Mouse (Mus musculus) hindbrain, embryonic 16.5 days (tissue): Measurements from ENCODE around the gene Tmem44. TPM values are rescaled to one million over a fixed set of nuclear protein-coding genes. Genes with fewer than 3 reads are reported as not detected.
A peak's percentile ranks its signal among the peaks of the same experiment; 100 is the strongest.

ENCODE experiments used
- ATAC-seq: fragments of 200-750 bp; cut with Nextera tagmentation; 2 replicates; pipeline ENCODE4 v1.8.0; 2017; ENCODE audit warnings: moderate TSS enrichment, moderate library complexity
- H3K27ac ChIP-seq: fragments of 300-500 bp; sonication (generic); 2 replicates; pipeline ENCODE4 v1.5.1; 2014; ENCODE audit warnings: low read depth, mild to moderate bottlenecking, control low read depth, low read length, moderate library complexity
- H3K27me3 ChIP-seq: fragments of 300-500 bp; sonication (generic); replicated peaks from 2 replicates; pipeline ENCODE4 v1.6.1; 2014; ENCODE audit warnings: low read length; ENCODE audit not compliant: control insufficient read depth, insufficient read depth
- H3K36me3 ChIP-seq: fragments of 300-500 bp; sonication (generic); 2 replicates; pipeline ENCODE4 v1.6.1; 2014; ENCODE audit warnings: mild to moderate bottlenecking, low read length, moderate library complexity, mixed read lengths; ENCODE audit not compliant: control insufficient read depth, insufficient read depth
- H3K4me1 ChIP-seq: fragments of 300-500 bp; sonication (generic); 2 replicates; pipeline ENCODE4 v1.6.1; 2014; ENCODE audit warnings: low read depth, low read length; ENCODE audit not compliant: control insufficient read depth, insufficient read depth
- H3K4me2 ChIP-seq: fragments of 300-500 bp; sonication (generic); 2 replicates; pipeline ENCODE4 v1.6.1; 2014; ENCODE audit warnings: mild to moderate bottlenecking, low read length, control low read depth, moderate library complexity
- H3K4me3 ChIP-seq: fragments of 300-500 bp; sonication (generic); 2 replicates; pipeline ENCODE4 v1.5.1; 2014; ENCODE audit warnings: mild to moderate bottlenecking, low read length, control low read depth, moderate library complexity
- H3K9ac ChIP-seq: fragments of 300-500 bp; sonication (generic); 2 replicates; pipeline ENCODE4 v1.6.1; 2014; ENCODE audit warnings: low read depth, mild to moderate bottlenecking, control low read depth, low read length, moderate library complexity
- H3K9me3 ChIP-seq: fragments of 300-500 bp; sonication (generic); 2 replicates; pipeline ENCODE4 v1.6.1; 2014; ENCODE audit warnings: mild to moderate bottlenecking, low read length, moderate library complexity; ENCODE audit not compliant: control insufficient read depth
- WGBS: fragments of 180-500 bp; shearing (Covaris S2); extraction: QIAGEN DNeasy Blood & Tissue Kit; methylation state at CpG from one replicate; pipeline ENCODE4 v1.1.7; 2014; 5-methylcytosine and 5-hydroxymethylcytosine counted together
- polyA plus RNA-seq: library from polyadenylated mRNA; unstranded; fragments of >200 nt; fragmentation: Nextera tagmentation; extraction: Ambion mirVana; gene quantifications from 2 replicates; pipeline ENCODE4 v1.2.1, GENCODE M21; 2015

Tmem44 gene
- polyA plus RNA-seq, 1 experiment from 2014 or later, result 67.5 TPM

- no peak overlapping the region for H3K4me3 ChIP-seq
- WGBS, result 71% methylated on average over 10 of the region's 10 CpGs
These were observed 43.5 kb downstream of the Tmem44 start for GRCm38 (mm10) chr16:30507120-30507519.

GRCm38 (mm10) chr16:30505311-30506031 lies 45.2 kb downstream of the Tmem44 start:
- no peak for ATAC-seq
- H3K36me3 ChIP-seq, result no peaks in the 10 kb centered on the region
- no peak overlapping the region for H3K4me2 ChIP-seq
- WGBS, result 66% methylated on average over 11 of the region's 11 CpGs
- H3K4me1 ChIP-seq, result peaks cover 3% of the 10 kb centered on the region
- no peak overlapping the region for H3K27ac ChIP-seq
- H3K27me3 ChIP-seq, result no peaks in the 10 kb centered on the region
- H3K4me3 ChIP-seq, result no peak overlapping the region
- H3K9me3 ChIP-seq, result no peaks in the 10 kb centered on the region
- no peak overlapping the region for H3K9ac ChIP-seq

More at GRCm38 (mm10) chr16:30507120-30507519, 43.5 kb downstream of the Tmem44 start:
- Histone ChIP-seq H3K27me3 (no peaks in the 10 kb centered on the region), H3K36me3 (no peaks in the 10 kb centered on the region), H3K4me2 (no peak overlapping the region), H3K4me1 (peaks cover 14% of the 10 kb centered on the region), H3K27ac (no peak overlapping the region), H3K9ac (0 out of 2 replicates have a peak overlapping the region, but pooled peaks have one; percentile 20), H3K9me3 (no peaks in the 10 kb centered on the region)
- no peak for ATAC-seq

- H3K4me1 ChIP-seq, result no peaks in the 10 kb centered on the region; the same call in 1 of the 2 replicates
- no peak for ATAC-seq
- 65% methylated on average over 4 of the region's 4 CpGs for WGBS
These were observed 45.8 kb downstream of the Tmem44 start for GRCm38 (mm10) chr16:30504856-30505255.

GRCm38 (mm10) chr16:30503958-30504357 lies 46.7 kb downstream of the Tmem44 start:
- Histone ChIP-seq H3K4me2 (no peak overlapping the region), H3K9me3 (no peaks in the 10 kb centered on the region), H3K4me1 (0 out of 2 replicates have a peak, but pooled peaks cover 3% of the 10 kb centered on the region), H3K36me3 (no peaks in the 10 kb centered on the region), H3K4me3 (no peak overlapping the region), H3K9ac (no peak overlapping the region), H3K27me3 (no peaks in the 10 kb centered on the region), H3K27ac (no peak overlapping the region)
- 0 out of 2 replicates have a peak, but pooled peaks have one; percentile 40 for ATAC-seq
- WGBS, result 20% methylated on average over 15 of the region's 15 CpGs

More at GRCm38 (mm10) chr16:30504856-30505255, 45.8 kb downstream of the Tmem44 start:
- no peak overlapping the region for H3K27ac ChIP-seq
- H3K9ac ChIP-seq, result no peak overlapping the region
- no peak overlapping the region for H3K4me2 ChIP-seq
- H3K4me3 ChIP-seq, result no peak overlapping the region
- H3K9me3 ChIP-seq, result no peaks in the 10 kb centered on the region
- H3K27me3 ChIP-seq, result no peaks in the 10 kb centered on the region
- H3K36me3 ChIP-seq, result no peaks in the 10 kb centered on the region

GRCm38 (mm10) chr16:30502221-30502891 lies 48.3 kb downstream of the Tmem44 start:
- 43% methylated on average over 25 of the region's 25 CpGs for WGBS
- Histone ChIP-seq H3K27ac (no peak overlapping the region), H3K4me3 (no peak overlapping the region), H3K36me3 (no peaks in the 10 kb centered on the region), H3K9me3 (no peaks in the 10 kb centered on the region), H3K27me3 (no peaks in the 10 kb centered on the region), H3K4me2 (peak overlapping the region; percentile 28), H3K4me1 (0 out of 2 replicates have a peak, but pooled peaks cover 3% of the 10 kb centered on the region), H3K9ac (no peak overlapping the region)
- no peak for ATAC-seq

- no peak overlapping the region for H3K4me3 ChIP-seq
- H3K9me3 ChIP-seq, result no peaks in the 10 kb centered on the region
- H3K4me1 ChIP-seq, result 0 out of 2 replicates have a peak, but pooled peaks cover 3% of the 10 kb centered on the region
- no peak overlapping the region for H3K27ac ChIP-seq
- no peak overlapping the region for H3K9ac ChIP-seq
- H3K36me3 ChIP-seq, result no peaks in the 10 kb centered on the region
- no peak overlapping the region for H3K4me2 ChIP-seq
- no peaks in the 10 kb centered on the region for H3K27me3 ChIP-seq
- WGBS, result 65% methylated on average over 5 of the region's 5 CpGs
- no peak for ATAC-seq
These were observed 49.0 kb downstream of the Tmem44 start for GRCm38 (mm10) chr16:30501621-30502020.

GRCm38 (mm10) chr16:30500223-30500622 lies 50.4 kb downstream of the Tmem44 start:
- no peak for ATAC-seq
- H3K4me1 ChIP-seq, result 0 out of 2 replicates have a peak, but pooled peaks cover 3% of the 10 kb centered on the region
- no peaks in the 10 kb centered on the region for H3K9me3 ChIP-seq
- no peaks in the 10 kb centered on the region for H3K36me3 ChIP-seq
- no peaks in the 10 kb centered on the region for H3K27me3 ChIP-seq
- no peak overlapping the region for H3K27ac ChIP-seq
- H3K4me2 ChIP-seq, result no peak overlapping the region
- 81% methylated on average over 7 of the region's 7 CpGs for WGBS
- no peak overlapping the region for H3K4me3 ChIP-seq
- H3K9ac ChIP-seq, result no peak overlapping the region

- Histone ChIP-seq H3K9me3 (no peaks in the 10 kb centered on the region), H3K27me3 (no peaks in the 10 kb centered on the region), H3K4me2 (0 out of 2 replicates have a peak overlapping the region, but pooled peaks have one; percentile 5), H3K4me3 (no peak overlapping the region), H3K27ac (no peak overlapping the region), H3K36me3 (no peaks in the 10 kb centered on the region), H3K4me1 (0 out of 2 replicates have a peak, but pooled peaks cover 3% of the 10 kb centered on the region), H3K9ac (no peak overlapping the region)
- no peak for ATAC-seq
- WGBS, result 22% methylated on average over 16 of the region's 16 CpGs
These were observed 51.4 kb downstream of the Tmem44 start for GRCm38 (mm10) chr16:30499126-30499857.
